Mouse (Mus musculus): Measurements from ENCODE around the gene Igdcc3. TPM values are rescaled to one million over a fixed set of nuclear protein-coding genes. Genes with fewer than 3 reads are reported as not detected.

The Igdcc3 gene
- polyA plus RNA-seq (2015; fragmentation: Nextera tagmentation; extraction: Ambion mirVana): 0.19 and 0.71 TPM in 2 replicates

- Histone ChIP-seq H3K9me3 (replicated peaks) (no peaks in the 10 kb centered on the region), H3K4me2 (peak within 1 kb of the TSS; percentile 100), H3K4me1 (replicated peaks) (peaks cover 17% of the 10 kb centered on the region), H3K4me3 (peak within 1 kb of the TSS; percentile 79), H3K9ac (peak within 1 kb of the TSS; percentile 78), H3K27ac (peak within 1 kb of the TSS; percentile 60), H3K27me3 (peaks cover 45% of the 10 kb centered on the region), H3K36me3 (no peaks in the 10 kb centered on the region)
- peak; percentile 63 for ATAC-seq (replicated peaks; ENCODE audit: insufficient number of reproducible peaks, insufficient read depth, low FRiP score, low read depth)
- under 1% methylated on average over 48 of the region's 48 CpGs for WGBS
Observed at GRCm38 (mm10) chr9:65140936-65141305, at the start of gene Igdcc3. TSS of gene Igdcc3 (plus strand) at chr9:65141189.

DNA sequence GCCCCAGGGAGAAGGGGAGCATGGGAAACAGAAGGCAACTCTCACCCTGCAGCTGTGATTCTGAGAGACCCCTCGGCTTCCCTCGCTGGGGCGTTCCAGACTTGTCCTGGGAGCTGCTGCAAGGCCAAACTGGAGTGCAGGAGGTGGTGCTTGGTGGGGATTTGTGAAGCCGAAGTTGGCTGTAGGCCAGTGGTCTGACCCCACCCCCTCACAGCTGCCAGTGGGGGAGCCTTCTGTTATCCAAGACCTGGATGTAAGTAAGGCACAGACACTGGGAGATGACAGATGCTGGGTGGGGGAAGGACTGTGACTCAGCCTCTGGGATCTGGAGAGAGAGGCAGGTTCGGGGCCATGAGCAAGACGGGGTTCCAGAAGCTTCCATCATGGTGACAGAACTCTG, 46.8 kb upstream of the Igdcc3 start:
- H3K4me2 ChIP-seq: no peak overlapping the region; the same call in 1 of the 2 replicates
- peak; percentile 65; the same call in 1 of the 2 replicates for ATAC-seq (replicated peaks; ENCODE audit: insufficient number of reproducible peaks, insufficient read depth, low FRiP score, low read depth)
- H3K27ac ChIP-seq: peak overlapping the region; percentile 34; the same call in 1 of the 2 replicates
- peaks cover 7% of the 10 kb centered on the region for H3K4me1 ChIP-seq (replicated peaks)
- H3K9me3 ChIP-seq (replicated peaks): no peaks in the 10 kb centered on the region
- no peak overlapping the region for H3K4me3 ChIP-seq
- no peaks in the 10 kb centered on the region for H3K36me3 ChIP-seq
- WGBS: 21% methylated on average over 6 of the region's 6 CpGs
- H3K9ac ChIP-seq: 0 out of 2 replicates have a peak overlapping the region, but pooled peaks have one; percentile 28
- no peaks in the 10 kb centered on the region for H3K27me3 ChIP-seq

GRCm38 (mm10) chr9:65100991-65101685, 39.9 kb upstream of the Igdcc3 start, which contains the start of gene Igdcc4:
TSS of gene Igdcc4 (plus strand) at chr9:65101486.
- H3K4me1 ChIP-seq (replicated peaks): peaks cover 19% of the 10 kb centered on the region
- no peaks in the 10 kb centered on the region for H3K27me3 ChIP-seq
- peak within 1 kb of the TSS; percentile 70 for H3K9ac ChIP-seq
- peak within 1 kb of the TSS; percentile 71 for H3K4me3 ChIP-seq
- peak within 1 kb of the TSS; percentile 96 for H3K4me2 ChIP-seq
- H3K9me3 ChIP-seq (replicated peaks): no peaks in the 10 kb centered on the region
- WGBS: 1% methylated on average over 59 of the region's 76 CpGs
- ATAC-seq (replicated peaks; ENCODE audit: insufficient number of reproducible peaks, insufficient read depth, low FRiP score, low read depth): peak; percentile 34
- no peaks in the 10 kb centered on the region for H3K36me3 ChIP-seq
- H3K27ac ChIP-seq: peak within 1 kb of the TSS; percentile 82

DNA sequence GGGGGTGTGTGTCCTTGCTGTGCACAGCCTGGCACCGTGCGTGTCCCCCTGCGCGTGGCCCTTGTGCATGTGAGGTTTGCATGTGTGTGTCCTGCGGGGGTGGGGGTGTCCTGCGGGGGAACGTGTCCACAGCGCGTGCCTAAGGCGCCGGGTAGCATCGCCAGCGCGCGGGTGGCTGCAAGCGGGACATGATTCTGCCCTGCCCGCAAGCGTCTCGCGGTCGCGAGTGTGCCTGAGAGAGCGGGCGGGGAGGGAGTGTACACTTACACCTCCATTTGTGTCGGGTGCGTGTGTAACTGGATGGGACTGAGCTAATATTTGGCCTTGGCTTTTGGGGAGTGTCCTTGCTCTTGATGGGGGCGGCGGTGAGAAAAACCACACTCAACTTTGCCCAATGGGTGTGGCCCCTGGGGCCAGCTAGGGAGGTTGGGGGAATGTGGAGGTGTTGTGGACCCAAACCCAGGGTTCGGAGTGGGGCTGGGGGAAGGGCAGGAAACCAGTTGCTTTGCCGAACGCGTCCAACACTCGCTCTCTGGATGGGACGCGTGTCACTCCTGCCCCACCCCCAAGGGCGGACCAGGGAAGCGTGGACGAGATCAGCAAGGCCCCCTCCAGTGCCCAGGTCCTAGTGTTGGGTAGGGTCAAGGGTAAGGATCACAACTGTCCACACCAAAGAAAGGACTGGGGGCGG, 39.2 kb upstream of the Igdcc3 start:
- peak overlapping the region; percentile 82 for H3K27ac ChIP-seq
- WGBS: under 1% methylated on average over 39 of the region's 39 CpGs
- H3K9ac ChIP-seq: peak overlapping the region; percentile 70
- peak overlapping the region; percentile 96 for H3K4me2 ChIP-seq
- no peaks in the 10 kb centered on the region for H3K9me3 ChIP-seq (replicated peaks)
- H3K4me3 ChIP-seq: peak overlapping the region; percentile 71
- H3K4me1 ChIP-seq (replicated peaks): peaks cover 19% of the 10 kb centered on the region
- no peaks in the 10 kb centered on the region for H3K27me3 ChIP-seq
- ATAC-seq (replicated peaks; ENCODE audit: insufficient number of reproducible peaks, insufficient read depth, low FRiP score, low read depth): peak; percentile 49
- no peaks in the 10 kb centered on the region for H3K36me3 ChIP-seq

DNA sequence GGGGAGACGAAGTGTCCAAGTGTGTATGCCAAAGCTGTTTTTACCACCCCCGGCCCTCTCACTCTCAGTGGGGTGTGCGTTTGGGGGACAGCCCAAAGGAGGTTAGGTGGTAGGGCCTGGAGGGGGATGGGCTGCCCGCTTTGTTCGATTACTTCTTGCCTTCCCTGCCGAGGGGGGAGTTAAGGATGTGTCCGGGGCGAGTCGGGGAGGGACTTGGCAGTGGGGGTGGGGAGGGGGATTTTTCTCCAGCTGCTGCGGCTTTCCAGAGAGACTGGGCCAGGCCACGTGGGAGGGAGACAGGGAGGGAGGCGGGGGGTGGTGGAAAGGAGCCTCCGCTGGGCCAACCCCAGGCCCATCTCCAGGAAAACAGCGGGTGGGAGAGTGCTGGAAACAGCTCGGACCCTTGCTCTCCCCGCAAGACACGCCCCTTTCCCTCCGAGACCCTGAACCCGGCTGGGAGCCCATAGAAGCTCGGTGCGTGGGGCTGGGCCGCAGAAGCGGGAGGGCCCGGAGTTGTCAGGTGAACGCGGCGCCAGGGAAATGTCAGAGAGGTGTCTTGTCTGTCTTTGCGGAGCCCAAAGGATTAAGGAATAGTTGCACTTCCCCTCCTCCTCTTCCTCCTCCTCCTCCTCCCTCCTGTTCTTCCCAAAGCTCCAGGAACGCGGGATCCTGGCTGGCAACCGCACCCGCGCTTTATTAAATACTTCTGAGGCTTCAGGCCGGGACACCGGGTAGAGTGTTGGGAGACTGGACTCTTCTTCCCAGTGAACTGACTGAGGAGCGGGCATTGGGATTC, 38.4 kb upstream of the Igdcc3 start:
- Histone ChIP-seq H3K9me3 (replicated peaks) (no peaks in the 10 kb centered on the region), H3K4me3 (peak overlapping the region; percentile 71), H3K27ac (peak overlapping the region; percentile 82), H3K27me3 (no peaks in the 10 kb centered on the region), H3K4me2 (peak overlapping the region; percentile 96), H3K9ac (peak overlapping the region; percentile 70), H3K36me3 (no peaks in the 10 kb centered on the region), H3K4me1 (replicated peaks) (peaks cover 19% of the 10 kb centered on the region)
- peak; percentile 50; the same call in 1 of the 2 replicates for ATAC-seq (replicated peaks; ENCODE audit: insufficient number of reproducible peaks, insufficient read depth, low FRiP score, low read depth)
- WGBS: 8% methylated on average over 35 of the region's 36 CpGs

- WGBS: 43% methylated on average over 8 of the region's 8 CpGs
Observed at GRCm38 (mm10) chr9:65103173-65103752, 37.7 kb upstream of the Igdcc3 start.

GRCm38 (mm10) chr9:65106821-65107220, 34.2 kb upstream of the Igdcc3 start:
- no peak for ATAC-seq (replicated peaks; ENCODE audit: insufficient number of reproducible peaks, insufficient read depth, low FRiP score, low read depth)

More at GRCm38 (mm10) chr9:65103173-65103752, 37.7 kb upstream of the Igdcc3 start:
- H3K4me1 ChIP-seq (replicated peaks): peaks cover 19% of the 10 kb centered on the region
- peak overlapping the region; percentile 96 for H3K4me2 ChIP-seq
- H3K27me3 ChIP-seq: no peaks in the 10 kb centered on the region
- H3K36me3 ChIP-seq: no peaks in the 10 kb centered on the region
- no peak overlapping the region for H3K27ac ChIP-seq
- no peak overlapping the region for H3K9ac ChIP-seq
- no peaks in the 10 kb centered on the region for H3K9me3 ChIP-seq (replicated peaks)
- peak overlapping the region; percentile 71 for H3K4me3 ChIP-seq
- no peak for ATAC-seq (replicated peaks; ENCODE audit: insufficient number of reproducible peaks, insufficient read depth, low FRiP score, low read depth)

DNA sequence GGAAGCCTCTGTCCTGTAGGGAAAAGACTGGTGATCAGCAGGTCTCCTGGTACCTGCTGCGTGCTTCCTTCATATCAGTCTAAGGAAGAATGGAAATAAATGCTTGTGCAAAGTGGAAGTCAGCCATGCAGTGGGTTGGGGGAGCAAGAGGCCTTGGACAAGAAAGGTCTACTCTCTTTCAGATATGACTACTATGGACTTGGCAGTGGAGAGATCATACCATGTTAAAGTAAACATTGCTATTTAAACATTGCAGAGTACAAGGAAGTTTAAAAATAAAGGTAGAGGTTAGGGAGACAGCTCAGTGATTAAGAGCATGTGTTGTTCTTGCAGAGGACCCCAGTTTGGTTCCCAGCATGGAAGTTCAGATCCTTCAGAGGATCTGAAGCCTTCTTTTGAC, 33.1 kb upstream of the Igdcc3 start:
- H3K36me3 ChIP-seq: no peaks in the 10 kb centered on the region
- no peak overlapping the region for H3K4me3 ChIP-seq
- H3K4me1 ChIP-seq (replicated peaks): peaks cover 18% of the 10 kb centered on the region
- no peaks in the 10 kb centered on the region for H3K27me3 ChIP-seq
- no peaks in the 10 kb centered on the region for H3K9me3 ChIP-seq (replicated peaks)
- H3K9ac ChIP-seq: no peak overlapping the region
- ATAC-seq (replicated peaks; ENCODE audit: insufficient number of reproducible peaks, insufficient read depth, low FRiP score, low read depth): no peak
- H3K4me2 ChIP-seq: no peak overlapping the region
- WGBS: 80% methylated on average over 1 of the region's 1 CpGs
- no peak overlapping the region for H3K27ac ChIP-seq

More at GRCm38 (mm10) chr9:65106821-65107220, 34.2 kb upstream of the Igdcc3 start:
- Histone ChIP-seq H3K4me1 (replicated peaks) (peaks cover 26% of the 10 kb centered on the region), H3K4me2 (no peak overlapping the region), H3K9ac (no peak overlapping the region), H3K27me3 (no peaks in the 10 kb centered on the region), H3K36me3 (no peaks in the 10 kb centered on the region), H3K4me3 (no peak overlapping the region), H3K9me3 (replicated peaks) (no peaks in the 10 kb centered on the region), H3K27ac (no peak overlapping the region)
- 74% methylated on average over 4 of the region's 4 CpGs for WGBS

GRCm38 (mm10) chr9:65109132-65110072, 31.6 kb upstream of the Igdcc3 start:
- no peaks in the 10 kb centered on the region for H3K9me3 ChIP-seq (replicated peaks)
- no peak overlapping the region for H3K4me3 ChIP-seq
- peak overlapping the region; percentile 22; the same call in 1 of the 2 replicates for H3K9ac ChIP-seq
- H3K4me2 ChIP-seq: peak overlapping the region; percentile 44
- H3K27me3 ChIP-seq: no peaks in the 10 kb centered on the region
- no peaks in the 10 kb centered on the region for H3K36me3 ChIP-seq
- 20% methylated on average over 24 of the region's 24 CpGs for WGBS
- H3K4me1 ChIP-seq (replicated peaks): peaks cover 10% of the 10 kb centered on the region; the same call in 1 of the 2 replicates
- no peak for ATAC-seq (replicated peaks; ENCODE audit: insufficient number of reproducible peaks, insufficient read depth, low FRiP score, low read depth)
- H3K27ac ChIP-seq: peak overlapping the region; percentile 43

GRCm38 (mm10) chr9:65111698-65112097, 29.3 kb upstream of the Igdcc3 start:
- Histone ChIP-seq H3K4me1 (replicated peaks) (peaks cover 20% of the 10 kb centered on the region; the same call in 1 of the 2 replicates), H3K9ac (no peak overlapping the region), H3K27me3 (no peaks in the 10 kb centered on the region), H3K4me3 (no peak overlapping the region), H3K4me2 (no peak overlapping the region), H3K9me3 (replicated peaks) (no peaks in the 10 kb centered on the region), H3K36me3 (no peaks in the 10 kb centered on the region), H3K27ac (no peak overlapping the region)
- ATAC-seq (replicated peaks; ENCODE audit: insufficient number of reproducible peaks, insufficient read depth, low FRiP score, low read depth): no peak
- WGBS: 80% methylated on average over 5 of the region's 5 CpGs
